Mouse (Mus musculus) liver, embryonic 14 days (tissue): Measurements from ENCODE around the gene Nfatc3. TPM values are rescaled to one million over a fixed set of nuclear protein-coding genes. Genes with fewer than 3 reads are reported as not detected.

Experiments
- polyA plus RNA-seq: library from polyadenylated mRNA; depleted of rRNA; stranded (reverse); fragments of >200 nt; gene quantifications from 2 replicates; pipeline ENCODE4 v1.2.3, GENCODE M21; 2012; rRNA removed

Nfatc3 gene
- polyA plus RNA-seq: 10.2 and 11.7 TPM in 2 replicates

GRCm38 (mm10) chr8:106058731-106059612, at the start of gene Nfatc3:
Gene Nfatc3 (plus strand): TSS chr8:106058840.

GRCm38 (mm10) chr8:106011643-106011986, 47.0 kb upstream of the Nfatc3 start, which contains the start of gene Ddx28:
Gene Ddx28 (minus strand): TSS chr8:106011882.

GRCm38 (mm10) chr8:106136156-106137130, 77.8 kb downstream of the Nfatc3 start, which contains the start of gene Esrp2:
Gene Esrp2 (minus strand): TSS chr8:106136974.

GRCm38 (mm10) chr8:106149801-106150652, 91.4 kb downstream of the Nfatc3 start, which contains the start of gene Pla2g15:
Gene Pla2g15 (plus strand): TSS chr8:106150399.

GRCm38 (mm10) chr8:106168356-106169016, 109.8 kb downstream of the Nfatc3 start, which contains the start of gene Slc7a6:
Gene Slc7a6 (plus strand): TSS chr8:106168857.

Other genes with a start within 250 kb of the Nfatc3 start
- gene Ranbp10, start 231.5 kb upstream of the Nfatc3 start, polyA plus RNA-seq: 48.1 and 64.7 TPM in 2 replicates
- 0.02 and 0.06 TPM in 2 replicates for gene Tsnaxip1, start 231.1 kb upstream of the Nfatc3 start, polyA plus RNA-seq
- gene Cenpt, start 205.6 kb upstream of the Nfatc3 start, polyA plus RNA-seq: 22.0 and 25.8 TPM in 2 replicates
- gene Thap11, start 203.7 kb upstream of the Nfatc3 start, polyA plus RNA-seq: 22.2 and 26.2 TPM in 2 replicates
- 90.9 and 92.1 TPM in 2 replicates for gene Nutf2, start 198.3 kb upstream of the Nfatc3 start, polyA plus RNA-seq
- gene Edc4, start 178.0 kb upstream of the Nfatc3 start, polyA plus RNA-seq: 13.8 and 17.0 TPM in 2 replicates
- 0.24 and 0.25 TPM in 2 replicates for gene Nrn1l, start 165.3 kb upstream of the Nfatc3 start, polyA plus RNA-seq
- gene Pskh1, start 158.4 kb upstream of the Nfatc3 start, polyA plus RNA-seq: 8.4 and 9.5 TPM in 2 replicates
- 0.80 and 1.3 TPM in 2 replicates for gene Ctrl, start 125.0 kb upstream of the Nfatc3 start, polyA plus RNA-seq
- 47.4 and 48.3 TPM in 2 replicates for gene Psmb10, start 120.4 kb upstream of the Nfatc3 start, polyA plus RNA-seq
- 34.6 and 40.3 TPM in 2 replicates for gene Lcat, start 115.5 kb upstream of the Nfatc3 start, polyA plus RNA-seq
- 9.7 and 10.8 TPM in 2 replicates for gene Slc12a4, start 92.7 kb upstream of the Nfatc3 start, polyA plus RNA-seq
- not detected in 2 replicates for gene Dpep3, start 79.4 kb upstream of the Nfatc3 start, polyA plus RNA-seq
- gene Dus2, start 67.5 kb upstream of the Nfatc3 start, polyA plus RNA-seq: 8.4 and 9.4 TPM in 2 replicates
- gene Dpep2nb, start 52.9 kb upstream of the Nfatc3 start, polyA plus RNA-seq: not detected in 2 replicates
- gene Ddx28, start 47.0 kb upstream of the Nfatc3 start, polyA plus RNA-seq: 5.5 and 6.8 TPM in 2 replicates
- 6.1 and 6.8 TPM in 2 replicates for gene Esrp2, start 78.1 kb downstream of the Nfatc3 start, polyA plus RNA-seq
- 3.0 and 3.3 TPM in 2 replicates for gene Pla2g15, start 91.6 kb downstream of the Nfatc3 start, polyA plus RNA-seq
- 3.3 and 3.9 TPM in 2 replicates for gene Slc7a6, start 110.0 kb downstream of the Nfatc3 start, polyA plus RNA-seq
- gene Slc7a6os, start 152.1 kb downstream of the Nfatc3 start, polyA plus RNA-seq: 12.2 and 14.6 TPM in 2 replicates
- gene Prmt7, start 152.1 kb downstream of the Nfatc3 start, polyA plus RNA-seq: 10.4 and 11.7 TPM in 2 replicates